Mouse (Mus musculus) ES-Bruce4 (cell line): ENCODE measurements around the gene Astn1. TPM values are rescaled to one million over a fixed set of nuclear protein-coding genes. Genes with fewer than 3 reads are reported as not detected.

ENCODE experiments used
- H3K27ac ChIP-seq: 2 replicates; pipeline ENCODE4 v1.5.1; 2012; ENCODE audit warnings: low read length, inconsistent platforms; ENCODE audit not compliant: insufficient read depth
- H3K27me3 ChIP-seq: 2 replicates; pipeline ENCODE4 v1.6.1; 2012; ENCODE audit warnings: mild to moderate bottlenecking, low read length, inconsistent platforms; ENCODE audit not compliant: control insufficient read depth, poor library complexity, insufficient read depth, severe bottlenecking
- H3K36me3 ChIP-seq: 2 replicates; pipeline ENCODE4 v1.6.1; 2012; ENCODE audit warnings: inconsistent platforms, mild to moderate bottlenecking, low read length, moderate library complexity; ENCODE audit not compliant: control insufficient read depth, poor library complexity, insufficient read depth, severe bottlenecking
- H3K4me1 ChIP-seq: one replicate; pipeline ENCODE4 v1.8.1; 2011; ENCODE audit warnings: low read length; ENCODE audit not compliant: control insufficient read depth, insufficient read depth
- H3K4me3 ChIP-seq: 2 replicates; pipeline ENCODE4 v1.5.1; 2011; ENCODE audit warnings: low read depth, mild to moderate bottlenecking, low read length
- H3K9ac ChIP-seq: 2 replicates; pipeline ENCODE4 v1.6.1; 2012; ENCODE audit warnings: low read depth, mild to moderate bottlenecking, inconsistent platforms; ENCODE audit not compliant: poor library complexity, severe bottlenecking
- H3K9me3 ChIP-seq: replicated peaks from 2 replicates; pipeline ENCODE4 v1.6.1; 2012; ENCODE audit warnings: mild to moderate bottlenecking, low read length, inconsistent platforms; ENCODE audit not compliant: control insufficient read depth, poor library complexity, insufficient read depth, severe bottlenecking
- CTCF ChIP-seq: IDR thresholded peaks from one replicate; pipeline ENCODE4 v1.8.1; 2011; ENCODE audit warnings: low read depth, low read length
- EP300 ChIP-seq: IDR thresholded peaks from 2 replicates; pipeline ENCODE4 v1.6.1; 2011; ENCODE audit warnings: low read depth, low read length; ENCODE audit not compliant: insufficient read depth
- POLR2A ChIP-seq: IDR thresholded peaks from one replicate; pipeline ENCODE4 v1.8.1; 2011; ENCODE audit warnings: low read length; ENCODE audit not compliant: insufficient read depth
- polyA plus RNA-seq: library from polyadenylated mRNA; stranded (reverse); fragments of >200 nt; gene quantifications from 2 replicates; pipeline ENCODE4 v1.2.4, GENCODE M21; 2011; ENCODE audit warnings: low read depth; ENCODE audit not compliant: missing spikeins, insufficient read depth, insufficient read length

Astn1 gene
- polyA plus RNA-seq, 1 experiment, result 0.33 TPM

DNA sequence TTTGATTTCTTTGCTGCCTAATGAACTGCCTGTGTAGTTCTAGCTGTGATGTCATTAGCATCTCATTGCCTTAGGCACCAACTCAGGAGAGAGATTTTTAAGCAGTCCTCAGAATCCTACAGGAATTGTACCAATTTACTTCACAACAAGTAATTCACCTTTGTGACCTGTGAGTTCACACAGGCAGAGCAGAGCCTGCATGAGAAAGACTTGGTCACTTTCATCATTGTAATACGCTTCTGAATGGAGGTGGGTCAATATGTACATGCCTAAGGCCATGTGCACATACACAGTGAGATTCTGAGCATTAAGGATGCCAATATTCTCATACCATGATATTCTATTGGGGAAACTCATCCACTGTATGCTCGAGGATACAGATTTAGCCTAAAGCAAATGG, 290.7 kb downstream of the Astn1 start:
- H3K36me3 ChIP-seq, result no peaks in the 10 kb centered on the region
- no peaks in the 10 kb centered on the region for H3K27me3 ChIP-seq
- H3K9ac ChIP-seq, result no peak overlapping the region
- no peak overlapping the region for H3K27ac ChIP-seq
- H3K4me3 ChIP-seq, result no peak overlapping the region
- no peak for TF ChIP-seq CTCF
- TF ChIP-seq POLR2A, result no peak
- TF ChIP-seq EP300, result no peak
- H3K4me1 ChIP-seq, result no peaks in the 10 kb centered on the region
- H3K9me3 ChIP-seq, result no peaks in the 10 kb centered on the region

DNA sequence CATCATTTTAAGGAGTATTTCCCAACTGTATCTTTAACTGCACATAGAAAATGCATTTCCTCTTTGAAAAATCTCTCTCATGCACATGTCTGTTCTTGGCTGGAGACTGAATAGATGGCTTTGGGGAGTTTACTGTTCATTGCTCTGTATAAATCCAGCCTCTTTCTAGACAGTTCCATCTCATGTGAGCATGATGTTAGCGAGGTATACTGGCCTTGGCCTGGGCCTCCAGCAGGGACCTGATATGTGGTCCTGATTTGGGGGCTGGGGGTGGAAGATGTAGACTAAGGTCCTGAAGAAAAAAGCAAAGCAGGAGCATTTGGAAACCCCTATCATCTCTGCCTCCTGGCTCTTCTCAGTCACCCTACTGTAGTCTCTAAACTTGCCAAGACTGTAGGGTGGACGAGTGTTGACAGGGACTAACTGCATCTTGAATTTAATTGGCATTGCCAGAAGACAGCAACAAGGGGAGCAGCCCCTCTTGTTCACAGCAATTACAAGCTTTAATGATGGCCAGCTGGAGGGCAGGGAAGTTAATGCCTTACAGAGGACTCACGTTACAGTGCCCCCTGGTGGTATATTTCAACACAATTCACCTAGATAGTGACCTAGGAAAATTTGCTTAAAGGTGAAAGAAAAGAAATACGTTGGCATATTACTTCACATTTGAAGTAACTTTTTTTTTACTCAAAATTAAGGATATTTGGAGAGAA, 291.9 kb downstream of the Astn1 start:
- H3K27ac ChIP-seq, result no peak overlapping the region
- no peak overlapping the region for H3K9ac ChIP-seq
- H3K4me1 ChIP-seq, result no peaks in the 10 kb centered on the region
- H3K27me3 ChIP-seq, result no peaks in the 10 kb centered on the region
- H3K9me3 ChIP-seq, result no peaks in the 10 kb centered on the region
- no peaks in the 10 kb centered on the region for H3K36me3 ChIP-seq
- no peak for TF ChIP-seq EP300
- TF ChIP-seq POLR2A, result no peak
- TF ChIP-seq CTCF, result no peak
- no peak overlapping the region for H3K4me3 ChIP-seq

DNA sequence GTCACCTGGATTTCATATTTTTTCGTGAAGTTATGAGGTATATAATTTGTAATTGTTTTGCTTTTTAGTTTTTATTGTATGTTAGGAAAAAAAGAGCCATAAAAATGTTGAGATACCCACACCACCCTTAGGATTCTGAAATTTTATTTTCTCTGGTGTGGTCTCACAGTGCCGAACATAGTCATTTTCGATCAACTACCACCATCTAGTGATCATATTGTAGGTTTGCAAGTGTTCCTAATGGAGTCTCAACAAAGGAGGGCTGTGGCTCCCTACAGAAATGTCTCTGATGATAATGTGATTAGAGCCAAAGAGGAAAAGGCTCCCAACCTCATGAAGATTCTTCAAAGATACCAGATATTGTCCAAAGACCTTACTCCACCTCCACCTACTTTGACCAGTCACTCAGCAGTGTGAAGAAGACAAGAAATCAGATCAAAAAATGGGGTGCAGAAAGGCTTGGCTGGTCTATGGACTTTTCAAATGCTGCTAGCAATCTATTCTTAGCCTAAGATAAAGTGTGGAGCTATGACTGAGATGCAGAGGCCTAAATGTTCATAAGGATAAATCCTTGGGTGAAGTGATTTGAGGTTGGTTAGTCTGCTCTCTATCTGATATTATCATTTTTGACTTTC, 292.6 kb downstream of the Astn1 start:
- Histone ChIP-seq H3K9ac (no peak overlapping the region), H3K27me3 (no peaks in the 10 kb centered on the region), H3K4me1 (no peaks in the 10 kb centered on the region), H3K4me3 (no peak overlapping the region), H3K27ac (no peak overlapping the region), H3K36me3 (no peaks in the 10 kb centered on the region), H3K9me3 (no peaks in the 10 kb centered on the region)
- no peak for TF ChIP-seq EP300
- no peak for TF ChIP-seq CTCF
- no peak for TF ChIP-seq POLR2A

DNA sequence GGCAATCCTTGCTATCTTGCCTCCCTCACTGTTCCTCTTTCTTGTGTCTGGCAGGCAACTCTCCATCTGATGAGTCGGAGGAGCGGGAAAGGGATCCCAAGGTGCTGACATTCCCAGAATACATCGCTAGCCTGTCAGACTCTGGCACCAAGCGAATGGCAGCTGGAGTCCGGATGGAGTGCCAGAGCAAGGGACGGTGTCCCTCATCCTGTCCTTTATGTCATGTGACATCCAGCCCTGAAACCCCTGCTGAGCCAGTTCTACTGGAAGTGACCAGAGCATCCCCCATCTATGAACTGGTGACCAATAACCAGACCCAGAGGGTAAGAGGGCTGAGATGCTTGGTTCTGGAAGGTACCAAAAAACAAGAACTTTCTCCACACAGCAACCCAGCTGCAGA, 294.9 kb downstream of the Astn1 start:
- no peaks in the 10 kb centered on the region for H3K36me3 ChIP-seq
- no peak overlapping the region for H3K4me3 ChIP-seq
- no peaks in the 10 kb centered on the region for H3K9me3 ChIP-seq
- no peaks in the 10 kb centered on the region for H3K27me3 ChIP-seq
- TF ChIP-seq CTCF, result no peak
- TF ChIP-seq EP300, result no peak
- TF ChIP-seq POLR2A, result no peak
- no peak overlapping the region for H3K9ac ChIP-seq
- no peak overlapping the region for H3K27ac ChIP-seq
- no peaks in the 10 kb centered on the region for H3K4me1 ChIP-seq

DNA sequence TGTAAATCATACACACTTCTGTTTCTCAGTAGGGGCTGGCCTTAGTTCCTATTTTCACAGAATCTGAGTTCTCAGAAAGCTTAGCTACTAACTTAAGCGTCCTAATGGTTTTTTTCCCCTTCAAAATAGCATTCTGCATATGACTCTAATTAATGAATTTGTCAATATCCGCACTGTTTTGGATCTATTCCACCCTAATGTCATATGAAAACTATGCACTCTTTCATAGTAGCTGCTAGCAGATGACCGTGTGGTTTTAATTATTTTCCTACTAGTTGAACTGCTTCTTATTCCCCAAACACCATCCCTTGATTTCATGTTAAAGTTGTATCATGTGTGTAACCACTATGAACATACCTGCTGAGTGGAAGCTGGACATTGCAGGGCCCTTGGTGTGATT, 303.9 kb downstream of the Astn1 start:
- H3K9me3 ChIP-seq, result no peaks in the 10 kb centered on the region
- H3K4me3 ChIP-seq, result no peak overlapping the region
- TF ChIP-seq EP300 (no peak), CTCF (no peak), POLR2A (no peak)
- no peak overlapping the region for H3K9ac ChIP-seq
- H3K4me1 ChIP-seq, result no peaks in the 10 kb centered on the region
- H3K27ac ChIP-seq, result no peak overlapping the region
- no peaks in the 10 kb centered on the region for H3K27me3 ChIP-seq
- H3K36me3 ChIP-seq, result no peaks in the 10 kb centered on the region

DNA sequence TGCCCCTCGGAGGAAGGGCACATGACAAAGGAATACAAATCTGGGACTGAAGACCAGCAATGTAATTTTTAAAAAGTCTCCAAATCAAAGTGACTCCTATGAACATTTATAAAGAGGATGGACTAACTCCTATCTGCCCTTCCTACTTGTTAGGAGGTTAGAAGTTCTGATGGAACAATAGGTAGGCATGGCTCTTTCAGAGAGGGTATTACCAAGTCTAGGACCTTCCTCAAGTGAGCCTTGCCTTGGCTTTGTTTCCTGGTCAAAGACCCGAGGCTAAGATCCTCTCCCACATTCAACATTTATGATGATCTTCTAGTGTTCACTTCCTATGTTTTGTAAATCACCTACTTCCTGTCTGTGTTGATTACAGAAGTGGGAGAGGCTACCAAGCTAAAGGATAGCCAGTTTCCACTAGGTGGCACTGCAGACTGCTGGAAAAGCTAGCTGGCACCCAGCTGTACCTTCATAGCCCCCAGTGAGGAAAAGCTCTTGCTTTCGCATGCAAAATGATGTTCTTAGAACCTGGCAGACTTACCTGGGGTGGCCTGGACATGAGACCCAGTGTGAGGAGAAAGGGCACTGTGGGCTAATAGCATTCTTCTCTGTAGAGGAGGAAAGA, 308.0 kb downstream of the Astn1 start:
- H3K9ac ChIP-seq, result no peak overlapping the region
- no peak overlapping the region for H3K27ac ChIP-seq
- H3K9me3 ChIP-seq, result no peaks in the 10 kb centered on the region
- H3K4me3 ChIP-seq, result no peak overlapping the region
- H3K27me3 ChIP-seq, result no peaks in the 10 kb centered on the region
- TF ChIP-seq CTCF, result peak; percentile 57
- no peak for TF ChIP-seq POLR2A
- H3K4me1 ChIP-seq, result no peaks in the 10 kb centered on the region
- no peaks in the 10 kb centered on the region for H3K36me3 ChIP-seq
